Mouse (Mus musculus): ENCODE data around the gene Gba. TPM values are rescaled to one million over a fixed set of nuclear protein-coding genes. Genes with fewer than 3 reads are reported as not detected.

Gba gene
- polyA plus RNA-seq, 1 experiment from 2014 or later, result 46.5 TPM

- DNase-seq (ENCODE audit: low spot score) (no peak), ATAC-seq (ENCODE audit: insufficient read depth, low FRiP score, low TSS enrichment) (no peak)
- 79% methylated on average over 5 of the region's 5 CpGs for WGBS
- Histone ChIP-seq H3K4me2 (ENCODE audit: low read depth) (peak overlapping the region; percentile 83), H3K9me3 (ENCODE audit: control insufficient read depth, low read length) (no peaks in the 10 kb centered on the region), H3K27ac (ENCODE audit: low read depth, low read length) (no peak overlapping the region), H3K27me3 (ENCODE audit: control insufficient read depth, insufficient read depth, low read length) (peaks cover 3% of the 10 kb centered on the region; the same call in 1 of the 2 replicates), H3K36me3 (ENCODE audit: control insufficient read depth, insufficient read depth, low read length) (peaks cover 2% of the 10 kb centered on the region), H3K4me3 (ENCODE audit: low read depth, low read length) (peak overlapping the region; percentile 77), H3K9ac (ENCODE audit: low read length) (no peak overlapping the region), H3K4me1 (ENCODE audit: control insufficient read depth, insufficient read depth, low read length) (peaks cover 13% of the 10 kb centered on the region)
Observed at GRCm38 (mm10) chr3:89163643-89164245, 39.0 kb upstream of the Gba start.

GRCm38 (mm10) chr3:89164506-89165267 lies 38.0 kb upstream of the Gba start, which contains the start of gene Clk2:
TSS of gene Clk2 (plus strand) at chr3:89164795.
- Histone ChIP-seq H3K36me3 (ENCODE audit: control insufficient read depth, insufficient read depth, low read length) (peaks cover 10% of the 10 kb centered on the region), H3K9me3 (ENCODE audit: control insufficient read depth, low read length) (no peaks in the 10 kb centered on the region), H3K9ac (ENCODE audit: low read length) (peak within 1 kb of the TSS; percentile 88), H3K4me3 (ENCODE audit: low read depth, low read length) (peak within 1 kb of the TSS; percentile 77), H3K4me1 (ENCODE audit: control insufficient read depth, insufficient read depth, low read length) (peaks cover 9% of the 10 kb centered on the region), H3K27me3 (ENCODE audit: control insufficient read depth, insufficient read depth, low read length) (no peaks in the 10 kb centered on the region), H3K4me2 (ENCODE audit: low read depth) (peak within 1 kb of the TSS; percentile 83), H3K27ac (ENCODE audit: low read depth, low read length) (peak within 1 kb of the TSS; percentile 90)
- ATAC-seq (ENCODE audit: insufficient read depth, low FRiP score, low TSS enrichment) (peak; percentile 93), DNase-seq (ENCODE audit: low spot score) (peak; percentile 97)
- WGBS, result under 1% methylated on average over 76 of the region's 79 CpGs

GRCm38 (mm10) chr3:89165268-89165870 lies 37.4 kb upstream of the Gba start:
- Histone ChIP-seq H3K4me3 (ENCODE audit: low read depth, low read length) (peak overlapping the region; percentile 77), H3K4me1 (ENCODE audit: control insufficient read depth, insufficient read depth, low read length) (peaks cover 7% of the 10 kb centered on the region)
- no peak for ATAC-seq (ENCODE audit: insufficient read depth, low FRiP score, low TSS enrichment)

GRCm38 (mm10) chr3:89166945-89167344 lies 35.8 kb upstream of the Gba start:
- 97% methylated on average over 19 of the region's 19 CpGs for WGBS
- no peak for DNase-seq (ENCODE audit: low spot score)

More at GRCm38 (mm10) chr3:89165268-89165870, 37.4 kb upstream of the Gba start:
- Histone ChIP-seq H3K4me2 (ENCODE audit: low read depth) (peak overlapping the region; percentile 83), H3K27ac (ENCODE audit: low read depth, low read length) (peak overlapping the region; percentile 90), H3K27me3 (ENCODE audit: control insufficient read depth, insufficient read depth, low read length) (no peaks in the 10 kb centered on the region), H3K9me3 (ENCODE audit: control insufficient read depth, low read length) (no peaks in the 10 kb centered on the region), H3K9ac (ENCODE audit: low read length) (peak overlapping the region; percentile 88), H3K36me3 (ENCODE audit: control insufficient read depth, insufficient read depth, low read length) (peaks cover 17% of the 10 kb centered on the region)
- WGBS, result 24% methylated on average over 12 of the region's 12 CpGs
- DNase-seq (ENCODE audit: low spot score), result no peak

GRCm38 (mm10) chr3:89174844-89175243 lies 27.9 kb upstream of the Gba start:
- Histone ChIP-seq H3K27ac (ENCODE audit: low read depth, low read length) (no peak overlapping the region), H3K36me3 (ENCODE audit: control insufficient read depth, insufficient read depth, low read length) (peaks cover 32% of the 10 kb centered on the region), H3K9me3 (ENCODE audit: control insufficient read depth, low read length) (no peaks in the 10 kb centered on the region), H3K27me3 (ENCODE audit: control insufficient read depth, insufficient read depth, low read length) (no peaks in the 10 kb centered on the region), H3K4me2 (ENCODE audit: low read depth) (no peak overlapping the region), H3K9ac (ENCODE audit: low read length) (no peak overlapping the region), H3K4me3 (ENCODE audit: low read depth, low read length) (no peak overlapping the region), H3K4me1 (ENCODE audit: control insufficient read depth, insufficient read depth, low read length) (peaks cover 9% of the 10 kb centered on the region)
- DNase-seq (ENCODE audit: low spot score) (no peak), ATAC-seq (ENCODE audit: insufficient read depth, low FRiP score, low TSS enrichment) (no peak)
- 94% methylated on average over 11 of the region's 11 CpGs for WGBS

More at GRCm38 (mm10) chr3:89166945-89167344, 35.8 kb upstream of the Gba start:
- Histone ChIP-seq H3K36me3 (ENCODE audit: control insufficient read depth, insufficient read depth, low read length) (peaks cover 23% of the 10 kb centered on the region), H3K4me2 (ENCODE audit: low read depth) (no peak overlapping the region), H3K4me3 (ENCODE audit: low read depth, low read length) (no peak overlapping the region), H3K4me1 (ENCODE audit: control insufficient read depth, insufficient read depth, low read length) (peaks cover 7% of the 10 kb centered on the region), H3K9me3 (ENCODE audit: control insufficient read depth, low read length) (no peaks in the 10 kb centered on the region), H3K27me3 (ENCODE audit: control insufficient read depth, insufficient read depth, low read length) (no peaks in the 10 kb centered on the region), H3K27ac (ENCODE audit: low read depth, low read length) (no peak overlapping the region), H3K9ac (ENCODE audit: low read length) (no peak overlapping the region)
- no peak for ATAC-seq (ENCODE audit: insufficient read depth, low FRiP score, low TSS enrichment)

- whole genome bisulfite sequencing, result 92% methylated on average over 10 of the region's 10 CpGs
- Histone ChIP-seq H3K9ac (ENCODE audit: low read length) (no peak overlapping the region), H3K27me3 (ENCODE audit: control insufficient read depth, insufficient read depth, low read length) (no peaks in the 10 kb centered on the region), H3K9me3 (ENCODE audit: control insufficient read depth, low read length) (no peaks in the 10 kb centered on the region), H3K4me3 (ENCODE audit: low read depth, low read length) (no peak overlapping the region), H3K4me2 (ENCODE audit: low read depth) (no peak overlapping the region), H3K27ac (ENCODE audit: low read depth, low read length) (no peak overlapping the region), H3K36me3 (ENCODE audit: control insufficient read depth, insufficient read depth, low read length) (peaks cover 27% of the 10 kb centered on the region), H3K4me1 (ENCODE audit: control insufficient read depth, insufficient read depth, low read length) (peaks cover 9% of the 10 kb centered on the region)
- ATAC-seq (ENCODE audit: insufficient read depth, low FRiP score, low TSS enrichment), result no peak
- no peak for DNase-seq (ENCODE audit: low spot score)
Observed at GRCm38 (mm10) chr3:89175544-89175943, 27.2 kb upstream of the Gba start.

- ATAC-seq (ENCODE audit: insufficient read depth, low FRiP score, low TSS enrichment) (peak; percentile 18; the same call in 1 of the 2 replicates), DNase-seq (ENCODE audit: low spot score) (no peak)
- no peak overlapping the region for H3K27ac ChIP-seq (ENCODE audit: low read depth, low read length)
- peaks cover 26% of the 10 kb centered on the region for H3K36me3 ChIP-seq (ENCODE audit: control insufficient read depth, insufficient read depth, low read length)
- H3K4me1 ChIP-seq (ENCODE audit: control insufficient read depth, insufficient read depth, low read length), result peaks cover 9% of the 10 kb centered on the region
- H3K9me3 ChIP-seq (ENCODE audit: control insufficient read depth, low read length), result no peaks in the 10 kb centered on the region
- H3K4me3 ChIP-seq (ENCODE audit: low read depth, low read length), result no peak overlapping the region
- H3K4me2 ChIP-seq (ENCODE audit: low read depth), result no peak overlapping the region
- no peaks in the 10 kb centered on the region for H3K27me3 ChIP-seq (ENCODE audit: control insufficient read depth, insufficient read depth, low read length)
- 84% methylated on average over 7 of the region's 7 CpGs for WGBS
- no peak overlapping the region for H3K9ac ChIP-seq (ENCODE audit: low read length)
Observed at GRCm38 (mm10) chr3:89176421-89176820, 26.3 kb upstream of the Gba start.

GRCm38 (mm10) chr3:89177242-89178106 lies 25.3 kb upstream of the Gba start, which contains the start of gene Scamp3:
TSS of gene Scamp3 (plus strand) at chr3:89177473.
- Histone ChIP-seq H3K4me2 (ENCODE audit: low read depth) (peak within 1 kb of the TSS; percentile 99), H3K9ac (ENCODE audit: low read length) (peak within 1 kb of the TSS; percentile 71), H3K27me3 (ENCODE audit: control insufficient read depth, insufficient read depth, low read length) (no peaks in the 10 kb centered on the region), H3K4me3 (ENCODE audit: low read depth, low read length) (peak within 1 kb of the TSS; percentile 76), H3K4me1 (ENCODE audit: control insufficient read depth, insufficient read depth, low read length) (peaks cover 9% of the 10 kb centered on the region), H3K9me3 (ENCODE audit: control insufficient read depth, low read length) (no peaks in the 10 kb centered on the region), H3K36me3 (ENCODE audit: control insufficient read depth, insufficient read depth, low read length) (peaks cover 29% of the 10 kb centered on the region), H3K27ac (ENCODE audit: low read depth, low read length) (peak within 1 kb of the TSS; percentile 15; the same call in 1 of the 2 replicates)
- peak; percentile 95 for ATAC-seq (ENCODE audit: insufficient read depth, low FRiP score, low TSS enrichment)
- WGBS, result under 1% methylated on average over 43 of the region's 43 CpGs
- peak; percentile 96 for DNase-seq (ENCODE audit: low spot score)

All from neural tube, embryonic 11.5 days (tissue).